Mouse (Mus musculus): ENCODE results near the gene Gm27179.
"Not testable (repeated sequence)": the region's sequence is repeated elsewhere in the genome, so short reads cannot be mapped to it uniquely, and the experiment has no call there.

GRCm38 (mm10) chr14:69544033-69544432, 31.7 kb upstream of the Gm27179 start:
- TF ChIP-seq GATA1 (IDR thresholded peaks at IDR 0.05; ENCODE audit: borderline replicate concordance, low read length); FLI1 (IDR thresholded peaks at IDR 0.05; ENCODE audit: low read length): not testable (repeated sequence)

Measured in megakaryocyte, embryonic 14.5 days (primary cell).